Mouse (Mus musculus): Measurements from ENCODE around the gene Scgb1b18.
"Not testable (repeated sequence)": the region's sequence is repeated elsewhere in the genome, so short reads cannot be mapped to it uniquely, and the experiment has no call there.

The Scgb1b18 gene

DNA sequence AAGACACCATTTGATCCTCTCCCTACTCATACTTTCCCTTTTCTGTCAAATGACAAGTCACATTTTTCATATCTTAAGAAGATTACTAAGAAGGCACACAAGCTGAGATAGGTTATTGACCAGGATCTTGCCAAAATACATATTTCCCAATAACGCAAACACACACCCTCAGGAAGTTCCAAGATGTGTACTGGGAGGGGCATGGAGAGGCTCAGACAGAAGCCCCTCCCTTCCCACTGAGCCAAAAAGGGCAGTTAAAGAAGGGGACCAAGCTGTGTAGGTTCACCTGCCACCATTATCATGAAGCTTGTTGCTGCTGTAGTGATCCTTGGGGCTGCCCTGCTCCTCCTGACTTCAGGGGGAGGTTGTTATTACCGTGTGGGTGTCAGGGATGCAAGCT, at the start of gene Scgb1b18:
Gene Scgb1b18, plus strand, starts transcription at position 301 of the 400 bp plus-strand sequence.
- DNase-seq = not testable (repeated sequence)

DNA sequence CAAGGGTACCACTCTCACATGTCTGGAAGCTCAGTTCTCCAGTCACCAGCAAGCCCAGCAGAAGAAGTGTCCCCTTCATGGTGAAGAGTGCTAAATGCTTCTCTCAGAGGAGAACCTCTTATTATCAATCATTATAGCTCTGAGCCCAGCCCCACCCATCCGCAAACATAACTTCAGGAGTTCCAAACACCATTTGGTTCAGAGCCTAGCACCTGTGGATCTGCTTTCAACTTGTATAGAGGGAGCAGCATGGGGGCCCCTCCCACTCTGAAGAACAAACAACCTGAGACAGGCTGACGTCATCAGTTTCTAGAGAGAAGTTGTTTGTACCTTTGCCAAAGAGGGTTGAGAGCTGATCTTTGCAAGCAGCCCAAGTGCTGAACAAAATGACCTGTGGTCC, 11.6 kb upstream of the Scgb1b18 start, which contains the start of gene Scgb2b18:
Gene Scgb2b18, minus strand, starts transcription at position 101 of the 400 bp plus-strand sequence.
- DNase-seq = not testable (repeated sequence)
